ENCODE assay signal across 9 mouse cellular contexts in the genomic region with DNA sequence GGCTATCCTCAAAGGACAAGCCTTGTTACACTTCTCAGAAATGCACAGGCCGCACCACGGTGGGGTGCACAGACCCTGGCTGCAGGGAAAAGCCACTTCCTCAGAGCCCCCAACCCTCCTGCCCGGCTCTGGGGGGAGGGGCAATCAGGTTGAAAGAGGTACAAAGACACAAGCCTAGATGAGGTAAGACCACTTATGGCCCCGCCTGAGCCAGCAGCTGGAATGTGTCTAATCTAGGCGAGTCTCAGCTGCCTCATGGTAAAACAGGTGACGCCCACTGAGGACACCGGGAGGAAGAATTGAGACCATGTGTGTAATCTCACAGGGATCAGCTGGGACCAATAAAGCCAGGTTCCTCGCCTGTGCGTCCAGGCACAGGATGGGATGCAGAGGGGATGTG. TPM values are rescaled to one million over a fixed set of nuclear protein-coding genes. Genes with fewer than 3 reads are reported as not detected.
DNase-seq lines count a peak whose midpoint lies in the region; ATAC-seq and TF ChIP-seq lines count a peak whose summit lies in the region.
"Had no signal": no experiment of that assay in that cellular context is flagged by ENCODE, and none has a peak within 500 bp of the region (broad histone marks: within the 10 kb centered on the region; RNA-seq: fewer than 3 reads in every experiment).

No protein-coding gene starts in this region.

- 0 out of 2 replicates have a peak, but pooled peaks have one; percentile 16 for ATAC-seq in heart, embryonic 16.5 days (replicated peaks; ENCODE audit: extremely low read depth, insufficient read depth, low FRiP score)
- peak; percentile 66 for ATAC-seq in lung, postnatal 0 days
- no peak for ATAC-seq in intestine, embryonic 16.5 days

- DNase-seq in heart, adult 8-10 months (ENCODE audit: low spot score): no peak
- peak; percentile 73 for DNase-seq in lung, postnatal 0 days (ENCODE audit: low spot score)
- no peak for DNase-seq in lung, postnatal 14 days
- DNase-seq in spleen, postnatal 14 days (ENCODE audit: low spot score in 2 of 2): no peak
- no peak for DNase-seq in layer of hippocampus, adult 9-10 months (ENCODE audit: low spot score)
- DNase-seq: right cerebral cortex, postnatal 4 days had no signal

- H3K4me2 ChIP-seq in heart, embryonic 16.5 days (ENCODE audit: low read depth, low read length): peak overlapping the region; percentile 46
- H3K4me2 ChIP-seq in lung, postnatal 0 days (replicated peaks; ENCODE audit: low read depth, low read length): no peak overlapping the region
- no peak overlapping the region for H3K4me2 ChIP-seq in intestine, embryonic 16.5 days (ENCODE audit: low read depth, low read length)

- H3K4me3 ChIP-seq in heart, embryonic 16.5 days (ENCODE audit: low read length): no peak overlapping the region
- H3K4me3 ChIP-seq in lung, postnatal 0 days (ENCODE audit: low read depth, low read length): no peak overlapping the region
- H3K4me3 ChIP-seq in intestine, embryonic 16.5 days (ENCODE audit: low read length): no peak overlapping the region

- H3K4me1 ChIP-seq in heart, embryonic 16.5 days (ENCODE audit: control insufficient read depth, insufficient read depth, low read length): peaks cover 66% of the 10 kb centered on the region
- peaks cover 33% of the 10 kb centered on the region for H3K4me1 ChIP-seq in lung, postnatal 0 days (ENCODE audit: insufficient read depth, low read depth, low read length)
- H3K4me1 ChIP-seq in intestine, embryonic 16.5 days (ENCODE audit: control insufficient read depth, insufficient read depth, low read length): peaks cover 61% of the 10 kb centered on the region

- no peak; the same call in none of the 2 replicates for TF ChIP-seq EP300 in lung, postnatal 0 days (IDR thresholded peaks at IDR 0.05)

- peak overlapping the region; percentile 64 for H3K9ac ChIP-seq in heart, embryonic 16.5 days (ENCODE audit: low read length)
- no peak overlapping the region for H3K9ac ChIP-seq in lung, postnatal 0 days (replicated peaks; ENCODE audit: low read depth)
- H3K9ac ChIP-seq in intestine, embryonic 16.5 days (ENCODE audit: low read depth, low read length): no peak overlapping the region

- no peak for TF ChIP-seq CTCF in lung, postnatal 0 days (IDR thresholded peaks at IDR 0.05)

- no peaks in the 10 kb centered on the region for H3K9me3 ChIP-seq in heart, embryonic 16.5 days (replicated peaks; ENCODE audit: control insufficient read depth, low read length)
- H3K9me3 ChIP-seq in lung, postnatal 0 days (ENCODE audit: low read length): no peaks in the 10 kb centered on the region
- H3K9me3 ChIP-seq in intestine, embryonic 16.5 days (ENCODE audit: control insufficient read depth, low read length): no peaks in the 10 kb centered on the region

- H3K27me3 ChIP-seq in heart, embryonic 16.5 days (ENCODE audit: control insufficient read depth, insufficient read depth, low read length): no peaks in the 10 kb centered on the region
- no peaks in the 10 kb centered on the region for H3K27me3 ChIP-seq in lung, postnatal 0 days (replicated peaks; ENCODE audit: insufficient read depth, low read length)
- no peaks in the 10 kb centered on the region for H3K27me3 ChIP-seq in intestine, embryonic 16.5 days (replicated peaks; ENCODE audit: control insufficient read depth, insufficient read depth, low read length)
- H3K27me3 ChIP-seq: CH12.LX had no signal

- WGBS in heart, embryonic 16.5 days: 28% methylated on average over 9 of the region's 9 CpGs
- 43% methylated on average over 9 of the region's 9 CpGs for WGBS in lung, postnatal 0 days
- 33% methylated on average over 9 of the region's 9 CpGs for WGBS in intestine, embryonic 16.5 days

- H3K36me3 ChIP-seq in heart, embryonic 16.5 days (ENCODE audit: control insufficient read depth, insufficient read depth): no peaks in the 10 kb centered on the region
- H3K36me3 ChIP-seq in lung, postnatal 0 days (ENCODE audit: insufficient read depth, low read length): no peaks in the 10 kb centered on the region
- no peaks in the 10 kb centered on the region for H3K36me3 ChIP-seq in intestine, embryonic 16.5 days (ENCODE audit: control insufficient read depth, insufficient read depth, low read length)

- peak overlapping the region; percentile 97 for H3K27ac ChIP-seq in heart, embryonic 16.5 days (ENCODE audit: low read length)
- H3K27ac ChIP-seq in lung, postnatal 0 days (ENCODE audit: low read length): peak overlapping the region; percentile 91
- 0 out of 2 replicates have a peak overlapping the region, but pooled peaks have one; percentile 16 for H3K27ac ChIP-seq in intestine, embryonic 16.5 days (ENCODE audit: low read length)

RNA-seq across cellular contexts. Expression of gene Shb, which starts 25.2 kb away (rescaled TPM):
- 7.6 and 9.2 TPM in 2 replicates for polyA plus RNA-seq in heart, embryonic 16.5 days (2015; fragmentation: Nextera tagmentation; extraction: Ambion mirVana)
- total RNA-seq in heart, adult 8-10 months (2022): 10 to 100 TPM; 23.7 to 44.2 (median 32.3) TPM
- 7.1 and 8.8 TPM in 2 replicates for polyA plus RNA-seq in lung, postnatal 0 days (2015; fragmentation: Nextera tagmentation; extraction: Ambion mirVana)
- 1.5 and 2.7 TPM in 2 replicates for polyA plus RNA-seq in intestine, embryonic 16.5 days (2015; fragmentation: Nextera tagmentation; extraction: Ambion mirVana)

Comparison
In these comparisons a context has a peak if more than half of its experiments do, and no peak if none do; other contexts are left out.
1. H3K27ac ChIP-seq: peak in every context shown above with its lines; median percentile 97 in heart, embryonic 16.5 days; 91 in lung, postnatal 0 days; 16 in intestine, embryonic 16.5 days.